Mouse (Mus musculus) heart, postnatal 25 days (tissue): ENCODE results near the gene Olfr1110. TPM values are rescaled to one million over a fixed set of nuclear protein-coding genes. Genes with fewer than 3 reads are reported as not detected.
"Not testable (repeated sequence)": the region's sequence is repeated elsewhere in the genome, so short reads cannot be mapped to it uniquely, and the experiment has no call there.

Source experiments
- DNase-seq: peaks from one replicate; pipeline ENCODE4 v3.0.0; 2022; ENCODE audit warnings: low spot score
- intact Hi-C: fragments of 180-260 bp; cut with DNase I; formaldehyde crosslinking; loops from one replicate; pipeline ENCODE4 v1.15.1; 2025
- total RNA-seq, 2 experiments: library from RNA; stranded (reverse); gene quantifications; 2 replicates each; pipeline ENCODE4 v1.2.3; 2021

The Olfr1110 gene
- not detected for total RNA-seq

GRCm38 (mm10) chr2:87140200-87140599 is at the start of gene Olfr1110:
Gene Olfr1110, minus strand, starts transcription at chr2:87140300.
- intact Hi-C loops = no loop called here
- no peak for DNase-seq

- DNase-seq = no peak
- intact Hi-C loops = no loop called here
Measured at GRCm38 (mm10) chr2:87187498-87187897, 47.4 kb upstream of the Olfr1110 start, which contains the start of gene Olfr1112. Gene Olfr1112, plus strand, starts transcription at chr2:87187798.

GRCm38 (mm10) chr2:87167731-87168130 is 27.6 kb upstream of the Olfr1110 start:
- intact Hi-C loops, DNase-seq: not testable (repeated sequence)

- no peak for DNase-seq
- intact Hi-C loops = no loop called here
Measured at GRCm38 (mm10) chr2:87152524-87152923, 12.4 kb upstream of the Olfr1110 start, which contains the start of gene Olfr1111. Gene Olfr1111, minus strand, starts transcription at chr2:87152624.

GRCm38 (mm10) chr2:87114467-87114866 is 25.6 kb downstream of the Olfr1110 start, which contains the start of gene Olfr259:
Gene Olfr259, minus strand, starts transcription at chr2:87114567.
- no peak for DNase-seq
- intact Hi-C loops = no loop called here

- no peak for DNase-seq
- intact Hi-C loops = no loop called here
Measured at GRCm38 (mm10) chr2:87095908-87096307, 44.2 kb downstream of the Olfr1110 start, which contains the start of gene Olfr1109. Gene Olfr1109, minus strand, starts transcription at chr2:87096008.

Other genes starting within 250 kb of the Olfr1110 start
- gene Olfr1097, start 248.1 kb downstream of the Olfr1110 start, total RNA-seq = not detected
- gene Olfr1098, start 215.8 kb downstream of the Olfr1110 start, total RNA-seq = not detected
- gene Olfr1099, start 179.6 kb downstream of the Olfr1110 start, total RNA-seq = not detected
- gene Olfr1100, start 160.3 kb downstream of the Olfr1110 start, total RNA-seq = not detected
- gene Olfr1101, start 149.1 kb downstream of the Olfr1110 start, total RNA-seq = not detected
- gene Olfr1102, start 141.9 kb downstream of the Olfr1110 start, total RNA-seq = not detected
- not detected for gene Olfr1104, start 113.2 kb downstream of the Olfr1110 start, total RNA-seq
- gene Olfr1105, start 103.8 kb downstream of the Olfr1110 start, total RNA-seq = not detected
- not detected for gene Olfr1106, start 88.0 kb downstream of the Olfr1110 start, total RNA-seq
- not detected for gene Olfr1107, start 64.5 kb downstream of the Olfr1110 start, total RNA-seq
- not detected for gene Olfr1109, start 44.3 kb downstream of the Olfr1110 start, total RNA-seq
- gene Olfr259, start 25.7 kb downstream of the Olfr1110 start, total RNA-seq = not detected
- not detected for gene Olfr1111, start 12.3 kb upstream of the Olfr1110 start, total RNA-seq
- gene Olfr1112, start 47.5 kb upstream of the Olfr1110 start, total RNA-seq = not detected
- not detected for gene Olfr1113, start 68.7 kb upstream of the Olfr1110 start, total RNA-seq
- not detected for gene Olfr1115, start 107.7 kb upstream of the Olfr1110 start, total RNA-seq
- not detected for gene Olfr1116, start 127.2 kb upstream of the Olfr1110 start, total RNA-seq
- gene Olfr1118, start 167.3 kb upstream of the Olfr1110 start, total RNA-seq = not detected
- gene Olfr1120, start 214.5 kb upstream of the Olfr1110 start, total RNA-seq = not detected
- not detected for gene Olfr1121, start 229.6 kb upstream of the Olfr1110 start, total RNA-seq
- under 1 TPM in 1 of 2 experiments, not detected in 1; 0.05 TPM for gene Olfr1122, start 245.5 kb upstream of the Olfr1110 start, total RNA-seq